ENCODE assay signal across 12 mouse cellular contexts in genomic region chr9:67129891-67130290, GRCm38 (mm10).
"Had no signal": no experiment of that assay in that cellular context is flagged by ENCODE, and none has a peak within 500 bp of the region (broad histone marks: within the 10 kb centered on the region; RNA-seq: fewer than 3 reads in every experiment).

No protein-coding gene starts in this region.

- DNase-seq: liver, postnatal 0 days; lung, embryonic 14.5 days; lung, postnatal 10 days; lung, postnatal 4 days; midbrain, embryonic 14.5 days; retina, postnatal 1 day; right cerebral cortex, adult 18-20 months; right cerebral cortex, postnatal 25 days; right cerebral cortex, postnatal 4 days; thymus, adult 2 months; thymus, postnatal 14 days; thymus, postnatal 36 days had no signal
